Mouse (Mus musculus) small intestine, adult 2 months (tissue): ENCODE measurements around the gene Gskip.

Experiments used
- CTCF ChIP-seq: fragments of 200-500 bp; IDR thresholded peaks from 2 replicates; pipeline ENCODE4 v1.5.1; 2012; ENCODE audit warnings: low read depth, mild to moderate bottlenecking, control low read depth, inconsistent platforms, low read length, moderate library complexity, mixed read lengths; ENCODE audit not compliant: insufficient replicate concordance, insufficient read length; ENCODE audit errors: extremely low read depth
- POLR2A ChIP-seq: fragments of 200-500 bp; IDR thresholded peaks from 2 replicates; pipeline ENCODE4 v1.6.1; 2012; ENCODE audit warnings: low read depth, mild to moderate bottlenecking, control low read depth, inconsistent platforms, low read length, moderate library complexity

DNA sequence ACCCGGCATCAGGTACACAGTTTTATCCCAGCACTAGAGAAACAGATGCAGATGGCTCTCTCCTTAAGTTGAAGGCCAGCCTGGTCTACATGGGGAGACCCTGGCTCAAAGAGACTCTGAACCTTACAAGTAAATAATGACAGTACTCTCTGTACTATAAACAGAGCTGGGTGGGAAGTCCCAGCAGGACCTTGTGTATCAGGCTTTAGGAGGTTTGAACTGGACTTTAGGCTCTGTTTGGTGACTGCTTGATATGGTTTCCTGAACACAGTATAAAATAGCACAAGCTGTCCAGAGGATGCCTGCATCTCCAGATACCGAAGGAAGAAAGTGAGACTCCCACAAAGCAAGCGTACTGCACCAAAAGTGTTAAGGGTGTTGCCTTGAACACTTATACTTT is 2.2 kb downstream of the Gskip start:
- TF ChIP-seq CTCF (no peak), POLR2A (no peak)
